Mouse (Mus musculus) thymus, adult 2 months (tissue): ENCODE results near the gene Ptpdc1.

ENCODE experiments used
- CTCF ChIP-seq: fragments of 200-500 bp; IDR thresholded peaks from 2 replicates; pipeline ENCODE4 v1.5.1; 2012; ENCODE audit warnings: mild to moderate bottlenecking, control low read depth, low read length, moderate library complexity, borderline replicate concordance; ENCODE audit not compliant: control insufficient read depth, poor library complexity, insufficient read depth; ENCODE audit errors: extremely low read depth
- POLR2A ChIP-seq: fragments of 200-500 bp; IDR thresholded peaks from 2 replicates; pipeline ENCODE4 v1.6.1; 2012; ENCODE audit warnings: mild to moderate bottlenecking, low read length, control low read depth, moderate library complexity; ENCODE audit not compliant: control insufficient read depth, poor library complexity, insufficient read depth; ENCODE audit errors: extremely low read depth

- TF ChIP-seq CTCF (no peak), POLR2A (no peak)
Observed at GRCm38 (mm10) chr13:48614525-48614924, 10.9 kb downstream of the Ptpdc1 start.
